Mouse (Mus musculus): Measurements from ENCODE around the gene Cd6.

GRCm38 (mm10) chr19:10739916-10740315, 89.9 kb downstream of the Cd6 start:
- TF ChIP-seq CTCF (IDR thresholded peaks at IDR 0.05; ENCODE audit: insufficient read depth, low read depth, low read length): no peak
- TF ChIP-seq POLR2A (IDR thresholded peaks at IDR 0.05; ENCODE audit: insufficient read depth, low read depth, low read length): no peak
